ENCODE assay signal across 9 mouse cellular contexts in genomic region chr16:49164349-49165137, GRCm38 (mm10).
DNase-seq lines count a peak whose midpoint lies in the region; ATAC-seq and TF ChIP-seq lines count a peak whose summit lies in the region.
"Had no signal": no experiment of that assay in that cellular context is flagged by ENCODE, and none has a peak within 500 bp of the region (broad histone marks: within the 10 kb centered on the region; RNA-seq: fewer than 3 reads in every experiment).

No protein-coding gene starts in this region.

- POLR2A ChIA-PET in Patski (lab: Charles Lee): no interaction called here

- peak; percentile 69 for TF ChIP-seq CTCF in Patski (IDR thresholded peaks at IDR 0.05)

- peaks cover 4% of the 10 kb centered on the region for H3K27me3 ChIP-seq in Patski
- no peaks in the 10 kb centered on the region for H3K27me3 ChIP-seq in kidney, embryonic 15.5 days
- H3K27me3 ChIP-seq in limb, embryonic 11.5 days (ENCODE audit: control insufficient read depth, insufficient read depth, low read length): no peaks in the 10 kb centered on the region
- H3K27me3 ChIP-seq: heart, embryonic 15.5 days had no signal

- in situ Hi-C loops in Patski (cut with MboI; ENCODE audit: low pct_unique_long_range_greater_than_20kb): loop anchor here (10.0 kb wide), 1 partner anchor 160 kb away; no protein-coding TSS in a partner anchor

- ATAC-seq in Patski: no peak
- peak; percentile 77; the same call in 1 of the 2 replicates for ATAC-seq in kidney, embryonic 15.5 days (replicated peaks; ENCODE audit: low FRiP score)
- peak; percentile 84; the same call in 1 of the 2 replicates for ATAC-seq in limb, embryonic 11.5 days (ENCODE audit: insufficient number of reproducible peaks, low FRiP score, low TSS enrichment, low read depth)

- H3K9ac ChIP-seq in kidney, embryonic 15.5 days: no peak overlapping the region
- no peak overlapping the region for H3K9ac ChIP-seq in limb, embryonic 11.5 days (ENCODE audit: low read length)
- H3K9ac ChIP-seq: heart, embryonic 15.5 days had no signal

- no peaks in the 10 kb centered on the region for H3K36me3 ChIP-seq in kidney, embryonic 15.5 days
- H3K36me3 ChIP-seq in limb, embryonic 11.5 days (ENCODE audit: control insufficient read depth, insufficient read depth, low read length): no peaks in the 10 kb centered on the region
- H3K36me3 ChIP-seq: heart, embryonic 15.5 days had no signal

- no peak overlapping the region for H3K4me3 ChIP-seq in kidney, embryonic 15.5 days (replicated peaks)
- H3K4me3 ChIP-seq in limb, embryonic 11.5 days (ENCODE audit: low read depth, low read length): no peak overlapping the region
- H3K4me3 ChIP-seq: heart, embryonic 15.5 days had no signal

- H3K9me3 ChIP-seq in kidney, embryonic 15.5 days (replicated peaks): no peaks in the 10 kb centered on the region
- no peaks in the 10 kb centered on the region for H3K9me3 ChIP-seq in limb, embryonic 11.5 days (ENCODE audit: control insufficient read depth, low read length)
- H3K9me3 ChIP-seq: heart, embryonic 15.5 days had no signal

- 37% methylated on average over 7 of the region's 7 CpGs for WGBS in kidney, embryonic 15.5 days
- 35% methylated on average over 7 of the region's 7 CpGs for WGBS in limb, embryonic 11.5 days

- H3K4me2 ChIP-seq in kidney, embryonic 15.5 days: no peak overlapping the region
- H3K4me2 ChIP-seq in limb, embryonic 11.5 days (ENCODE audit: low read depth, severe bottlenecking): no peak overlapping the region
- H3K4me2 ChIP-seq: heart, embryonic 15.5 days had no signal

- CTCF ChIA-PET in Patski (lab: Charles Lee): interaction anchor here (0.7 to 1.6 kb wide), 5 partner anchors 8 to 140 kb away, joined by 3 to 4 read pairs (median 3); no protein-coding TSS in a partner anchor

- H3K4me1 ChIP-seq in kidney, embryonic 15.5 days: no peaks in the 10 kb centered on the region
- H3K4me1 ChIP-seq in limb, embryonic 11.5 days (ENCODE audit: control insufficient read depth, insufficient read depth, low read length): no peaks in the 10 kb centered on the region
- H3K4me1 ChIP-seq: heart, embryonic 15.5 days had no signal

- DNase-seq in CD4-positive, CD25-positive, alpha-beta regulatory T cell, adult 2 months (ENCODE audit: low read depth, low spot score): peak; percentile 80
- DNase-seq in Patski (ENCODE audit: low read depth, low spot score): no peak
- DNase-seq in cerebellum, postnatal 14 days: peak; percentile 81 to 85
- peak; percentile 27 to 58 for DNase-seq in frontal cortex, postnatal 10 days (ENCODE audit: low spot score in 2 of 2)
- DNase-seq in limb, embryonic 11.5 days (ENCODE audit: low spot score): peak; percentile 80
- DNase-seq in natural killer cell, adult 2 months (ENCODE audit: low spot score in 2 of 2): peak; percentile 34 to 43
- peak; percentile 48 for DNase-seq in thymus, postnatal 14 days

- H3K27ac ChIP-seq in kidney, embryonic 15.5 days: no peak overlapping the region
- H3K27ac ChIP-seq in limb, embryonic 11.5 days (replicated peaks; ENCODE audit: low read depth, low read length): no peak overlapping the region
- H3K27ac ChIP-seq: heart, embryonic 15.5 days had no signal
